Mouse (Mus musculus) brain, embryonic 14.5 days (tissue): ENCODE data around the gene Hus1b. TPM values are rescaled to one million over a fixed set of nuclear protein-coding genes. Genes with fewer than 3 reads are reported as not detected.

Experiments
- DNase-seq: peaks from one replicate; pipeline ENCODE4 v3.0.0-alpha.2; 2011; ENCODE audit warnings: low read depth
- CTCF ChIP-seq: fragments of 200-500 bp; IDR thresholded peaks from 2 replicates; pipeline ENCODE4 v1.5.1; 2012; ENCODE audit warnings: inconsistent platforms, mild to moderate bottlenecking, moderate library complexity, borderline replicate concordance; ENCODE audit not compliant: insufficient read depth, insufficient read length; ENCODE audit errors: extremely low read depth
- POLR2A ChIP-seq: fragments of 200-500 bp; IDR thresholded peaks from 2 replicates; pipeline ENCODE4 v1.6.1; 2012; ENCODE audit warnings: mild to moderate bottlenecking, inconsistent platforms, borderline replicate concordance; ENCODE audit not compliant: poor library complexity, insufficient read depth, insufficient read length, severe bottlenecking; ENCODE audit errors: extremely low read depth
- polyA plus RNA-seq: library from polyadenylated mRNA; depleted of rRNA; stranded (reverse); fragments of >200 nt; gene quantifications from 2 replicates; pipeline ENCODE4 v1.2.3, GENCODE M21; 2012; rRNA removed

Hus1b gene
- polyA plus RNA-seq, 1 experiment, result 0.15 TPM

DNA sequence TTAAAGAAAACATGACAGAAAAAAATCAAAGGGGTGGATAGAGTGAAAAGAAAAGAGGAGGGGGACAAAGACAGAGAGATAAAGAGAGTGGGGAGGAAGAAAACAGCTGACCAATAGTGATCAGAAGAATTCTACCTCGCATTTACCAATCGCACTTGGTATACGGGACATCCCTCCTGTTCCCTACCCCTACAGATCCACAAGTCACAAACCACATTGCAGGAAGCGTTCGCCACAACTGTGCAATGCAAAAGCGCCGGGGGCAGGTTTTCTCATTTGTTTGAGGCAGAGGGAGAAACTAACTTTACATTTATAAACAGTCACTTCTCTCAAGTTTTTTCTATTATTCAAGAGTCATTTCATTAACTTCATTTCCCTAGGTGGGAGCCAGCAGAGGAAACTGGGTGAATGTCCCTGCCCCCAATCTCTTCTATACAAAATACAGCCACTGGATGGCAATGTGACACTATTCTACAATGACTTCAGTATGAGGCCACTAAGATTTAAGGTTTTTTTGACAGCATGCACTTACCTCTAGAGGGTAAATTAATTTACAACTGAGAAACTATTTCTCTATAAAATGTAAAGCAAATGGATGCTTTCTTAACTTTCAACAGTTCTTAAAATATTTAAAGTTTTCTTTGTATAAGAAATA, 46.0 kb downstream of the Hus1b start:
- no peak for TF ChIP-seq POLR2A
- TF ChIP-seq CTCF, result peak; percentile 5; the same call in 1 of the 2 replicates
- DNase-seq, result peak; percentile 15

Other genes with a start within 250 kb of the Hus1b start
- 0.05 and 0.06 TPM in 2 replicates for gene Irf4, start 198.5 kb downstream of the Hus1b start, polyA plus RNA-seq
- gene Exoc2, start 26.3 kb upstream of the Hus1b start, polyA plus RNA-seq, result 35.6 and 39.8 TPM in 2 replicates
- gene Gm5447, start 26.4 kb upstream of the Hus1b start, polyA plus RNA-seq, result 0.06 and 0.07 TPM in 2 replicates